Mouse (Mus musculus) bone marrow macrophage, adult 2 months (primary cell): ENCODE results near the gene Clptm1.

Experiments used
- CTCF ChIP-seq: IDR thresholded peaks from 2 replicates; pipeline ENCODE4 v1.5.1; 2012; ENCODE audit warnings: low read depth, mild to moderate bottlenecking, low read length, moderate library complexity
- POLR2A ChIP-seq: IDR thresholded peaks from 2 replicates; pipeline ENCODE4 v1.6.1; 2012; ENCODE audit warnings: mild to moderate bottlenecking, low read depth, low read length, borderline replicate concordance

DNA sequence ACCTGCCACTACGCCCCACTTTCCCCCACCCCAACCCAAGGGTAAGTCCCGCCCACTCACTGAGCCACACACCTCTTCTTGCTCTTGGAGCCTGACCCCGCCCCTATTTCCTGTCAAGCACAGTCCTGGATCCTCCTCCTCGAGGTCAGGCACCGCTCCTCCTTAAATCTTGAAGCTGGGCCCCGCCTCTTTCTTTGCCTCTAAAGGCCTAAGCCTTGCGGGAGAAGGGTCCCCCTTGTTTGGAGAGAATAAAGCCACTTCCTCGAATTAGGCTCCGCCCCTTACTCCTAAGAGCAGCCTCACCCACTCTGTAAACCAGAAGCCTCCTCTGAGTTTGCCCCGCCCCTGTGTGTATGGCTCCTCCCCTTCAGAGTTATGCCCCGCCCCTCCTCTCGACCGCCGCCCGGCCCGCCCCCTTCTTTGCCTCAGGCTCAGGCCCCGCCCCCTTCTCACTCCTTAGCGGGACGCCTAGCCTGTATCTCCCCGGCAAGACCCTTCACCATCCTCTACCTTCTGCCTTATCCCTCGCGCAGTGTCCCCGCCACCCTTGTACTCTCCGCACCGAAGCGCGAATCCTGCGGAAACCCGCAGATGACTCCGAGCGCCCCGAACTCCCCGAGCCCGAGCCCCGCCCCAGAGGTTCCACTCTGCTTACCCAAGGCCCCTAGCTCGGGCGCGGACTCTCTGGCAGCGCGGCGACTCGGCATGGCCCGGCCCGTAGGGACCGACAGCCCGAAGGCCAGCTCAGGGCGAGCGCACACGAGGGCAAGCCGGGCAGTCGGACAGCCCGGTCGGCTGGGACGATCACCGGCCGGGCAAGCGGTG, 36.1 kb downstream of the Clptm1 start:
- TF ChIP-seq CTCF (no peak), POLR2A (no peak)
